Mouse (Mus musculus) thymus, postnatal 14 days (tissue): Measurements from ENCODE around the gene Gm17349.
"Not testable (repeated sequence)": the region's sequence is repeated elsewhere in the genome, so short reads cannot be mapped to it uniquely, and the experiment has no call there.

Experiments
- DNase-seq: peaks from one replicate; pipeline ENCODE4 v3.0.0; 2021

Gene Gm17349

GRCm38 (mm10) chr15:99717386-99718334 is 12.4 kb upstream of the Gm17349 start, which contains the start of gene Gpd1:
Gpd1 (plus strand) TSS chr15:99717515.
- DNase-seq: peak; percentile 23

GRCm38 (mm10) chr15:99716814-99717213 is 11.5 kb upstream of the Gm17349 start:
- no peak for DNase-seq

- no peak for DNase-seq
Observed at GRCm38 (mm10) chr15:99715982-99716746, 10.9 kb upstream of the Gm17349 start.

GRCm38 (mm10) chr15:99715361-99715865 is 10.1 kb upstream of the Gm17349 start:
- DNase-seq: no peak

GRCm38 (mm10) chr15:99714858-99715257 is 9.6 kb upstream of the Gm17349 start:
- peak; percentile 74 for DNase-seq

- no peak for DNase-seq
Observed at GRCm38 (mm10) chr15:99714206-99714605, 8.9 kb upstream of the Gm17349 start.

GRCm38 (mm10) chr15:99713569-99713968 is 8.3 kb upstream of the Gm17349 start:
- DNase-seq: no peak

- no peak for DNase-seq
Observed at GRCm38 (mm10) chr15:99712666-99713559, 7.6 kb upstream of the Gm17349 start.

GRCm38 (mm10) chr15:99711491-99711890 is 6.2 kb upstream of the Gm17349 start:
- DNase-seq: no peak

- DNase-seq: no peak
Observed at GRCm38 (mm10) chr15:99710221-99711190, 5.2 kb upstream of the Gm17349 start.

GRCm38 (mm10) chr15:99708176-99708575 is 2.9 kb upstream of the Gm17349 start:
- no peak for DNase-seq

- DNase-seq: no peak
Observed at GRCm38 (mm10) chr15:99704881-99705280, 409 bp downstream of the Gm17349 start.

GRCm38 (mm10) chr15:99704041-99704681 is 1.1 kb downstream of the Gm17349 start:
- DNase-seq: no peak

GRCm38 (mm10) chr15:99703676-99704040 is 1.6 kb downstream of the Gm17349 start:
- no peak for DNase-seq

- no peak for DNase-seq
Observed at GRCm38 (mm10) chr15:99703104-99703503, 2.2 kb downstream of the Gm17349 start.

- DNase-seq: peak; percentile 95
Observed at GRCm38 (mm10) chr15:99701999-99702900, 3.0 kb downstream of the Gm17349 start, which contains the start of gene Smarcd1. Smarcd1 (plus strand) TSS chr15:99702129.

- DNase-seq: not testable (repeated sequence)
Observed at GRCm38 (mm10) chr15:99701640-99701998, 3.7 kb downstream of the Gm17349 start.

GRCm38 (mm10) chr15:99700219-99701106 is 4.8 kb downstream of the Gm17349 start:
- no peak for DNase-seq
